Mouse (Mus musculus) forebrain, embryonic 15.5 days (tissue): ENCODE data around the gene Appl1. TPM values are rescaled to one million over a fixed set of nuclear protein-coding genes. Genes with fewer than 3 reads are reported as not detected.

Source experiments
- ATAC-seq: fragments of 200-750 bp; cut with Nextera tagmentation; replicated peaks from 2 replicates; pipeline ENCODE4 v1.8.0; 2017; ENCODE audit warnings: mild to moderate bottlenecking, moderate TSS enrichment, moderate library complexity
- H3K27ac ChIP-seq: fragments of 300-500 bp; sonication (generic); replicated peaks from 2 replicates; pipeline ENCODE4 v1.5.1; 2015; ENCODE audit warnings: mild to moderate bottlenecking, inconsistent platforms
- H3K27me3 ChIP-seq: fragments of 300-500 bp; sonication (generic); 2 replicates; pipeline ENCODE4 v1.6.1; 2015; ENCODE audit warnings: inconsistent platforms
- H3K36me3 ChIP-seq: fragments of 300-500 bp; sonication (generic); 2 replicates; pipeline ENCODE4 v1.6.1; 2015; ENCODE audit warnings: mild to moderate bottlenecking, inconsistent platforms
- H3K4me1 ChIP-seq: fragments of 300-500 bp; sonication (generic); 2 replicates; pipeline ENCODE4 v1.6.1; 2015; ENCODE audit warnings: inconsistent platforms
- H3K4me2 ChIP-seq: fragments of 300-500 bp; sonication (generic); replicated peaks from 2 replicates; pipeline ENCODE4 v1.6.1; 2015; ENCODE audit warnings: mild to moderate bottlenecking, inconsistent platforms
- H3K4me3 ChIP-seq: fragments of 300-500 bp; sonication (generic); 2 replicates; pipeline ENCODE4 v1.5.1; 2015; ENCODE audit warnings: mild to moderate bottlenecking, inconsistent platforms
- H3K9ac ChIP-seq: fragments of 300-500 bp; sonication (generic); replicated peaks from 2 replicates; pipeline ENCODE4 v1.6.1; 2015; ENCODE audit warnings: mild to moderate bottlenecking, inconsistent platforms
- H3K9me3 ChIP-seq: fragments of 300-500 bp; sonication (generic); 2 replicates; pipeline ENCODE4 v1.6.1; 2016; ENCODE audit warnings: inconsistent platforms
- WGBS: fragments of 180-500 bp; shearing (Covaris S2); methylation state at CpG from one replicate; pipeline ENCODE4 v1.1.7; 2015; ENCODE audit warnings: mixed read lengths; 5-methylcytosine and 5-hydroxymethylcytosine counted together
- polyA plus RNA-seq: library from polyadenylated mRNA; unstranded; fragments of >200 nt; fragmentation: Nextera tagmentation; extraction: Ambion mirVana; gene quantifications from 2 replicates; pipeline ENCODE4 v1.2.1, GENCODE M21; 2015

Appl1 gene
- polyA plus RNA-seq, 1 experiment from 2014 or later: 66.4 TPM

- Histone ChIP-seq H3K9ac (no peak within 1 kb of the TSS), H3K27ac (no peak within 1 kb of the TSS), H3K27me3 (no peaks in the 10 kb centered on the region), H3K4me1 (no peaks in the 10 kb centered on the region), H3K4me3 (no peak within 1 kb of the TSS), H3K36me3 (no peaks in the 10 kb centered on the region), H3K4me2 (no peak within 1 kb of the TSS), H3K9me3 (no peaks in the 10 kb centered on the region)
- 94% methylated on average over 4 of the region's 4 CpGs for WGBS
- ATAC-seq: no peak
Measured at GRCm38 (mm10) chr14:26894392-26894791, 76.6 kb downstream of the Appl1 start, which contains the start of gene Asb14. Gene Asb14, plus strand, starts transcription at chr14:26894557.

- no peaks in the 10 kb centered on the region for H3K4me1 ChIP-seq
- whole genome bisulfite sequencing: 96% methylated on average over 3 of the region's 3 CpGs
- no peaks in the 10 kb centered on the region for H3K9me3 ChIP-seq
- no peak overlapping the region for H3K4me3 ChIP-seq
- no peak overlapping the region for H3K4me2 ChIP-seq
- no peak for ATAC-seq
- no peaks in the 10 kb centered on the region for H3K27me3 ChIP-seq
- no peak overlapping the region for H3K27ac ChIP-seq
- H3K9ac ChIP-seq: no peak overlapping the region
- no peaks in the 10 kb centered on the region for H3K36me3 ChIP-seq
Measured at GRCm38 (mm10) chr14:26890777-26891176, 80.3 kb downstream of the Appl1 start.

- WGBS: 54% methylated on average over 3 of the region's 3 CpGs
- Histone ChIP-seq H3K27me3 (no peaks in the 10 kb centered on the region), H3K9me3 (no peaks in the 10 kb centered on the region), H3K4me3 (no peak overlapping the region), H3K4me1 (no peaks in the 10 kb centered on the region), H3K27ac (no peak overlapping the region), H3K4me2 (no peak overlapping the region), H3K9ac (no peak overlapping the region), H3K36me3 (no peaks in the 10 kb centered on the region)
- no peak for ATAC-seq
Measured at GRCm38 (mm10) chr14:26887244-26887643, 83.8 kb downstream of the Appl1 start.

GRCm38 (mm10) chr14:26881700-26882099 is 89.3 kb downstream of the Appl1 start:
- no peak for ATAC-seq
- Histone ChIP-seq H3K36me3 (no peaks in the 10 kb centered on the region), H3K27ac (no peak overlapping the region), H3K27me3 (no peaks in the 10 kb centered on the region), H3K9ac (no peak overlapping the region), H3K9me3 (no peaks in the 10 kb centered on the region), H3K4me2 (no peak overlapping the region), H3K4me1 (no peaks in the 10 kb centered on the region), H3K4me3 (no peak overlapping the region)
- 89% methylated on average over 5 of the region's 5 CpGs for whole genome bisulfite sequencing

- no peak overlapping the region for H3K9ac ChIP-seq
- no peaks in the 10 kb centered on the region for H3K9me3 ChIP-seq
- no peak for ATAC-seq
- no peak overlapping the region for H3K27ac ChIP-seq
- no peaks in the 10 kb centered on the region for H3K4me1 ChIP-seq
- no peak overlapping the region for H3K4me3 ChIP-seq
- no peak overlapping the region for H3K4me2 ChIP-seq
- WGBS: 80% methylated on average over 2 of the region's 2 CpGs
- no peaks in the 10 kb centered on the region for H3K27me3 ChIP-seq
- no peaks in the 10 kb centered on the region for H3K36me3 ChIP-seq
Measured at GRCm38 (mm10) chr14:26879976-26880375, 91.1 kb downstream of the Appl1 start.

- no peaks in the 10 kb centered on the region for H3K9me3 ChIP-seq
- no peak overlapping the region for H3K27ac ChIP-seq
- H3K4me1 ChIP-seq: no peaks in the 10 kb centered on the region
- no peaks in the 10 kb centered on the region for H3K27me3 ChIP-seq
- no peak overlapping the region for H3K4me3 ChIP-seq
- ATAC-seq: no peak
- H3K36me3 ChIP-seq: no peaks in the 10 kb centered on the region
- no peak overlapping the region for H3K4me2 ChIP-seq
- H3K9ac ChIP-seq: no peak overlapping the region
- 82% methylated on average over 4 of the region's 4 CpGs for WGBS
Measured at GRCm38 (mm10) chr14:26878756-26879155, 92.3 kb downstream of the Appl1 start.

Other genes starting within 250 kb of the Appl1 start
- 0.22 and 0.23 TPM in 2 replicates for gene Asb14, start 76.7 kb downstream of the Appl1 start, polyA plus RNA-seq
- not detected in 2 replicates for gene Hesx1, start 23.2 kb upstream of the Appl1 start, polyA plus RNA-seq
- gene Il17rd, start 67.7 kb upstream of the Appl1 start, polyA plus RNA-seq: 1.5 and 1.8 TPM in 2 replicates
- gene Arhgef3, start 143.7 kb upstream of the Appl1 start, polyA plus RNA-seq: 3.7 and 4.9 TPM in 2 replicates